Mouse (Mus musculus) CH12.LX (cell line): Measurements from ENCODE around the gene Prss21.

ENCODE experiments used
- CTCF ChIP-seq, 2 experiments: IDR thresholded peaks in 1 of 2; conservative IDR thresholded peaks in 1 of 2; 2 replicates each; pipeline ENCODE4 v1.5.1; 2011 to 2012; ENCODE audit warnings: low read depth in 2 of 2, low read length in 2 of 2, improper control_type of control experiment in 1 of 2, inconsistent platforms in 1 of 2, mild to moderate bottlenecking in 1 of 2, moderate library complexity in 1 of 2
- E2F4 ChIP-seq: IDR thresholded peaks from 2 replicates; pipeline ENCODE4 v1.6.1; 2011; ENCODE audit warnings: low read depth, low read length, improper control_type of control experiment; ENCODE audit not compliant: insufficient replicate concordance
- ELF1 ChIP-seq: IDR thresholded peaks from 2 replicates; pipeline ENCODE4 v1.6.1; 2014; ENCODE audit warnings: low read depth, mild to moderate bottlenecking, inconsistent platforms, low read length, improper control_type of control experiment
- GABPA ChIP-seq: IDR thresholded peaks from 2 replicates; pipeline ENCODE4 v1.6.1; 2012; ENCODE audit warnings: low read depth, low read length, improper control_type of control experiment, inconsistent platforms; ENCODE audit not compliant: insufficient replicate concordance
- MXI1 ChIP-seq: IDR thresholded peaks from 2 replicates; pipeline ENCODE4 v1.6.1; 2011; ENCODE audit warnings: mild to moderate bottlenecking, low read depth, low read length, improper control_type of control experiment
- POLR2A ChIP-seq: IDR thresholded peaks from 2 replicates; pipeline ENCODE4 v1.6.1; 2011; ENCODE audit warnings: low read depth, mild to moderate bottlenecking, improper control_type of control experiment, low read length
- RAD21 ChIP-seq: IDR thresholded peaks from 2 replicates; pipeline ENCODE4 v1.6.1; 2011; ENCODE audit warnings: low read depth, mild to moderate bottlenecking, low read length, improper control_type of control experiment, moderate library complexity
- ZC3H11A ChIP-seq: IDR thresholded peaks from 2 replicates; pipeline ENCODE4 v1.6.1; 2012; ENCODE audit warnings: low read depth, mild to moderate bottlenecking, inconsistent platforms, low read length, improper control_type of control experiment

DNA sequence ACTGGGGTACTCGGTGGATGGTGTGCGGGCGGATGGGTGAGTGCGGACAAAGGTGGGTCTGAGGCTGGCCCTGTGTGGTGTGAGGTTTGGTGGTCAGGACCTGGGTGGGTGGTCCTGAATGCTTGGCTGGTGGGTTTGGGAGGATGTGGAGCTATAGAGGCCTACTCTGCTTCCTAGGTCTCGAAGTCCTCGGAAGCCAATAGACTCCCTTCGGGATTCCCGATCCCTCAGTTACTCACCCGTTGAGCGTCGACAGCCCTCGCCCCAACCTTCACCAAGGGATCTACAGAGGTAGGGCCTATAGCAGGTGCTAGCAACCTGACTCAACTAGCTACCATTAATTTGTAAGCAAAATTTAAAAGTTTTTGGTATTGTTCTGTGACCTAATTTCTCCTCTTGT is 44.2 kb upstream of the Prss21 start:
- TF ChIP-seq MXI1 (no peak), CTCF (conservative IDR thresholded peaks at IDR 0.05 in 1 of 2, IDR thresholded peaks at IDR 0.05 in 1 of 2; ENCODE audit: low read depth in 2 of 2, low read length in 2 of 2) (no peak), E2F4 (no peak), POLR2A (no peak; the same call in 1 of the 2 replicates), ZC3H11A (no peak), GABPA (no peak), ELF1 (no peak), RAD21 (no peak)
